Mouse (Mus musculus) heart, embryonic 15.5 days (tissue): Measurements from ENCODE around the gene Pdk2. TPM values are rescaled to one million over a fixed set of nuclear protein-coding genes. Genes with fewer than 3 reads are reported as not detected.

Experiments
- ATAC-seq: fragments of 200-750 bp; cut with Nextera tagmentation; replicated peaks from 2 replicates; pipeline ENCODE4 v1.8.0; 2017; ENCODE audit warnings: low read depth, moderate TSS enrichment; ENCODE audit not compliant: insufficient number of reproducible peaks, insufficient read depth, low FRiP score
- H3K27ac ChIP-seq: fragments of 300-500 bp; sonication (generic); 2 replicates; pipeline ENCODE4 v1.5.1; 2015; ENCODE audit warnings: mild to moderate bottlenecking, inconsistent platforms
- H3K27me3 ChIP-seq: fragments of 300-500 bp; sonication (generic); 2 replicates; pipeline ENCODE4 v1.6.1; 2015; ENCODE audit warnings: inconsistent platforms
- H3K36me3 ChIP-seq: fragments of 300-500 bp; sonication (generic); 2 replicates; pipeline ENCODE4 v1.6.1; 2015; ENCODE audit warnings: mild to moderate bottlenecking, inconsistent platforms
- H3K4me1 ChIP-seq: fragments of 300-500 bp; sonication (generic); replicated peaks from 2 replicates; pipeline ENCODE4 v1.6.1; 2015; ENCODE audit warnings: inconsistent platforms
- H3K4me2 ChIP-seq: fragments of 300-500 bp; sonication (generic); 2 replicates; pipeline ENCODE4 v1.6.1; 2015; ENCODE audit warnings: inconsistent platforms, mild to moderate bottlenecking, moderate library complexity
- H3K4me3 ChIP-seq: fragments of 300-500 bp; sonication (generic); 2 replicates; pipeline ENCODE4 v1.5.1; 2015; ENCODE audit warnings: mild to moderate bottlenecking, inconsistent platforms
- H3K9ac ChIP-seq: fragments of 300-500 bp; sonication (generic); 2 replicates; pipeline ENCODE4 v1.6.1; 2015; ENCODE audit warnings: mild to moderate bottlenecking, inconsistent platforms
- H3K9me3 ChIP-seq: fragments of 300-500 bp; sonication (generic); replicated peaks from 2 replicates; pipeline ENCODE4 v1.6.1; 2016; ENCODE audit warnings: inconsistent platforms
- WGBS: fragments of 180-500 bp; shearing (Covaris S2); methylation state at CpG from one replicate; pipeline ENCODE4 v1.1.7; 2015; ENCODE audit warnings: mixed read lengths; 5-methylcytosine and 5-hydroxymethylcytosine counted together
- polyA plus RNA-seq: library from polyadenylated mRNA; unstranded; fragments of >200 nt; fragmentation: Nextera tagmentation; extraction: Ambion mirVana; gene quantifications from 2 replicates; pipeline ENCODE4 v1.2.1, GENCODE M21; 2015

Pdk2 gene
- polyA plus RNA-seq, 1 experiment from 2014 or later, result 114 TPM

DNA sequence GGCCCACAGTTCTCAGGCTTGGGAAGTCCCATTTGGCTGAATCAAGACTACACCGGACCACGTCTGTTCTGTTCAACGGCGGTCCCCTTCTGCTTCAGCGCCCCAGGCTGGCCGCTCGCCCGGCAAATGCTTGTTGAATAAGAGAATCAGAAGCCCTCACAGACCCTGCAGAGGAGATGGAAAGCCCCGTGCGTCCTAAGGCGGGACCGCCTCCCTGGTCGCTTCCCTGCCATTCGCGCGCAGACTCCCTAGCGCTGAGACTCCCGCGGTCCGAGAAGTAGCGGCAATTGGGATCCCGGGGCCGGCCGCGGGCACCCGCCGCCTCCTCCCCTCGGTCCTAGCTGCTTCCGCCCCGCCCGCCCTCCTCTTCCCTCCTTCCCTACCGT is 31.5 kb downstream of the Pdk2 start, which contains the start of gene Samd14:
Gene Samd14, plus strand, starts transcription at position 251 of the 386 bp plus-strand sequence.
- Histone ChIP-seq H3K9ac (peak within 1 kb of the TSS; percentile 74), H3K27me3 (no peaks in the 10 kb centered on the region), H3K36me3 (peaks cover 12% of the 10 kb centered on the region; the same call in 1 of the 2 replicates), H3K4me1 (peaks cover 49% of the 10 kb centered on the region), H3K4me3 (peak within 1 kb of the TSS; percentile 67), H3K4me2 (peak within 1 kb of the TSS; percentile 91), H3K27ac (peak within 1 kb of the TSS; percentile 80), H3K9me3 (no peaks in the 10 kb centered on the region)
- peak; percentile 70 for ATAC-seq
- WGBS, result under 1% methylated on average over 32 of the region's 32 CpGs

DNA sequence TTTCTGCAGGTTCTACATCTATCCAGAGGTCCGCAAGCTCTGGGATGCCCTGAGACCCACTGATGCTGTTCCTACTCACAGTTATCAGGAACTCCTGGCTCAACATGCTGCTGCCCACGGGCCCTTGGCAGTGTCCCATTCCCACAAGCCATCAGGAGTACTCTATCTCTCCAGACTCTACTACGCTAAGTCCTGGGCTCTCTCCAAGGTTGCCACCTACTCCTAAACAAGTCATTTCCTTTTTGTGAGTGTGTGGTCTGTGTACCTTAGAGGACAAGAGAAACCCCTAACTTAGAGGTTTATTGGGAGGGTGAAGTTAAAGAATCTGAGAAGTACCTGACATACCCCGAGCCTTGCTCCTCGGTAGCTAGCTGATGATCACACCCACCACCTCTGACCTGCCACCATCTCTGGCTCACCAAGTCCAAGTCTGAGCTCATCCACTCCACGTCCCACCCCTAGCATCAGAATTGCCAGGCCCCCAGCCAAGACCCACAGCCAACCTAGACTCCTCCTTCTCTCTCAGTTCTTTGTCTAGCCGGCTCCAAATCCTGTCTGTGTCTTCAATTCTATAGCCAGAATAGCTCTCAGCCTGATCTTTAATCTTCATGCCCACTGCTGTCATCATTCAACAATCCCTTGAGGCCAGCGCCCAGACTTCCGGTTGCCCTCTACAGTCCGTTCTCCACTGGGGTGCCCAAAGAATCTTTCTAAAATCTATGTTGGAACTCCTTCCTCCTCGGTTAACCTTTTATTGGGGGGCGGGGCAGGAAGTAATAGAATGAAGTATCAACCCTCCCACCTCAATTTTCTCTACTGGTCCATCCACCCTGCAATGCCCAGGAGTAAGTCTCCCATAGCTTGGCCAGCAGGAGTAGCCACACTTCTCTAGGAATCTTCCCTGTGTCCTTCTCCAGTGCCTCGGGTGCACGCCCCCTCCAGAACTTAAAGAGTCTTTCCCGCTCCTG is 32.2 kb downstream of the Pdk2 start:
- H3K4me1 ChIP-seq, result peaks cover 53% of the 10 kb centered on the region
- peak overlapping the region; percentile 74 for H3K9ac ChIP-seq
- H3K36me3 ChIP-seq, result peaks cover 15% of the 10 kb centered on the region; the same call in 1 of the 2 replicates
- peak overlapping the region; percentile 67 for H3K4me3 ChIP-seq
- 27% methylated on average over 15 of the region's 15 CpGs for WGBS
- no peaks in the 10 kb centered on the region for H3K27me3 ChIP-seq
- H3K27ac ChIP-seq, result peak overlapping the region; percentile 80
- H3K4me2 ChIP-seq, result peak overlapping the region; percentile 91
- ATAC-seq, result peak; percentile 2; the same call in 1 of the 2 replicates
- H3K9me3 ChIP-seq, result no peaks in the 10 kb centered on the region

DNA sequence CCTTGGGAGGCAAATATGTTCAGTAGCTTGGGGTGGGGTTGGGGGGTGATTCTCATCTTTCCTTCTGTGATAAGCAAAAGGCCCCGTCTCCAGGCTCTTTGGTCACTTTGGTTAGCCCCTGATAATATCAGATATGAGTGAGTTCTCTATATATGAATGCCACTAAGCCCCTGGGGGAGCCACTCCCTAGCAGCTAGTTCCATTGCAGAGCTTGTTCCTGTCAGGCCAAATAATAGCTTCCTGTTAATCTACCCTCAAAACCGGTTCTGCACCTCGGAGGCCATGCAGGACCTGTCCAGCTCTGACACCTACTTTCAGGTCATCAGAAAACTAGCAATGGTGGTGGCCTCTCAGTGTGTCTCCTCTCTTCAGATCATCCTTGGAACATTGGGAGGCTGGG is 33.7 kb downstream of the Pdk2 start:
- H3K9me3 ChIP-seq, result no peaks in the 10 kb centered on the region
- no peak overlapping the region for H3K4me3 ChIP-seq
- H3K27ac ChIP-seq, result no peak overlapping the region
- H3K9ac ChIP-seq, result no peak overlapping the region
- peaks cover 52% of the 10 kb centered on the region for H3K4me1 ChIP-seq
- H3K36me3 ChIP-seq, result peaks cover 27% of the 10 kb centered on the region
- H3K27me3 ChIP-seq, result no peaks in the 10 kb centered on the region
- ATAC-seq, result no peak
- 47% methylated on average over 3 of the region's 3 CpGs for WGBS
- H3K4me2 ChIP-seq, result peak overlapping the region; percentile 73; the same call in 1 of the 2 replicates

DNA sequence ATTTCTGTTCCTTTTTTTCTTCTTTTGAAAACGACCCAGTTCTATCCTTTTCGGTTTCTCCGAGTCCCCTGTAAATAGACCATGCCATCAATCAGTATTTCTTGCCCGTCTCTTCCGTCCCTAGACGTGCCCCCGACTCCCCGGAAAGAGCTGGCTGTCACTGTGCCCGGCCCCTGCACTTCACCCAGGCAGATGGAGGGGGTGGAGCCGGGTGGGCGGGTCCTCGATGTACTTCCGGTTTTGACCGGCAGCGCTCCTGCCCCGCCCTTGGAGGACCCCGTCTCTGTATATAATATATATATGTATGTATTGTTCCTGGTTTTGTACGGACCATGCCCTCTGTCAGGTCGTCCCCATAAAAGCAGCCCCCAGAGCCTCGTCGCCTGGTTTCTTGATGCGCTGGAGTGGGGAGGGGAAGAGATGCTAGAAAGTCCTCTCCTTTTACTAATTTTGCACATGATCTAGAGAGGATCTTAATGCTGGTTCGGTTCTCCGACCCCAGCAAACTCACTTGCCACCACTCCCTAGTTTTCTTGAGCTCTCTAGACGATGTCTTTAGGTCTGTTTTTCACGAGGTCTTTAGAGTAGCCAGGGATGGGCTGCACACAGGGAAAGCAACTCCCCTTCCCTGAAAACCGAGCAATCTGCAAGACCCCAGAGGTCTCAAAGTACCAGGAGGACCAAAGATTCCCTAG is 34.5 kb downstream of the Pdk2 start:
- peak overlapping the region; percentile 52 for H3K9ac ChIP-seq
- H3K27ac ChIP-seq, result peak overlapping the region; percentile 62
- WGBS, result 1% methylated on average over 27 of the region's 27 CpGs
- no peaks in the 10 kb centered on the region for H3K27me3 ChIP-seq
- peak overlapping the region; percentile 50 for H3K4me3 ChIP-seq
- peak overlapping the region; percentile 73 for H3K4me2 ChIP-seq
- no peaks in the 10 kb centered on the region for H3K9me3 ChIP-seq
- ATAC-seq, result peak; percentile 54
- H3K36me3 ChIP-seq, result peaks cover 34% of the 10 kb centered on the region
- H3K4me1 ChIP-seq, result peaks cover 47% of the 10 kb centered on the region

DNA sequence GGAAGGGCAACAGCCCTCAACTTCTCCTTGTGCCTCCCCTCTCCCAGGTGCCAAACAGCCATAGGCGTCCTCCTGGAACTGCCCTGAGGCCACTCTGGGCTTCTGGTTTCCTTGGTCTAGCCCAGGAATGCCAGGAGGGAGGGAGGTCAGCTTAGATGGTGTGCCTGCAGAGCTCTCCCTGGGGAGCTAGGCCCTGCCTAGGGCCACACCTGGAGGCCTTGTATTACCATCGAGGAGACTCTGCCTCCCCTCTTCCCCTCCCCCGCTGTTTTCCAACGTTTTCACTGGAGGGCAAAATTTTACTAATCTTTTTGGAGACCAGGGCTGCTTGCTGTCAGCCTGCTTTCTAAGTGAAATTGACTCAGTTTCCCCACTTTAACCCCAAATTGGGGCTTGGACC is 35.1 kb downstream of the Pdk2 start:
- H3K27ac ChIP-seq, result peak overlapping the region; percentile 59
- H3K9ac ChIP-seq, result 0 out of 2 replicates have a peak overlapping the region, but pooled peaks have one; percentile 27
- peak overlapping the region; percentile 73 for H3K4me2 ChIP-seq
- peak overlapping the region; percentile 50 for H3K4me3 ChIP-seq
- 31% methylated on average over 4 of the region's 4 CpGs for WGBS
- no peaks in the 10 kb centered on the region for H3K27me3 ChIP-seq
- no peaks in the 10 kb centered on the region for H3K9me3 ChIP-seq
- ATAC-seq, result no peak
- H3K4me1 ChIP-seq, result peaks cover 47% of the 10 kb centered on the region
- peaks cover 38% of the 10 kb centered on the region for H3K36me3 ChIP-seq

DNA sequence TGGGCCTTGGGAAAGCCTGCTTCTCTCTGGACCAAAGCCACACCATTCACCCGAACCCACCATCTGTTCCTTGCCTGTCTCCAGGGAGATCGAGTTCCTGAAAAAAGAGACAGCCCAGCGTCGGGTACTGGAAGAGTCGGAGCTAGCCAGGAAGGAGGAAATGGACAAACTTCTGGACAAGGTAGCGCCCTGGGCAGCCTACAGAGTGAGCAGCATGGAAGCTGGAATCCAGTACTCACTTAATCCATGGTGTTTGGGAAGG is 36.3 kb downstream of the Pdk2 start:
- Histone ChIP-seq H3K9me3 (no peaks in the 10 kb centered on the region), H3K9ac (no peak overlapping the region), H3K27ac (no peak overlapping the region), H3K36me3 (peaks cover 46% of the 10 kb centered on the region), H3K4me3 (no peak overlapping the region), H3K4me1 (peaks cover 52% of the 10 kb centered on the region), H3K4me2 (no peak overlapping the region), H3K27me3 (no peaks in the 10 kb centered on the region)
- WGBS, result 58% methylated on average over 6 of the region's 6 CpGs
- no peak for ATAC-seq

DNA sequence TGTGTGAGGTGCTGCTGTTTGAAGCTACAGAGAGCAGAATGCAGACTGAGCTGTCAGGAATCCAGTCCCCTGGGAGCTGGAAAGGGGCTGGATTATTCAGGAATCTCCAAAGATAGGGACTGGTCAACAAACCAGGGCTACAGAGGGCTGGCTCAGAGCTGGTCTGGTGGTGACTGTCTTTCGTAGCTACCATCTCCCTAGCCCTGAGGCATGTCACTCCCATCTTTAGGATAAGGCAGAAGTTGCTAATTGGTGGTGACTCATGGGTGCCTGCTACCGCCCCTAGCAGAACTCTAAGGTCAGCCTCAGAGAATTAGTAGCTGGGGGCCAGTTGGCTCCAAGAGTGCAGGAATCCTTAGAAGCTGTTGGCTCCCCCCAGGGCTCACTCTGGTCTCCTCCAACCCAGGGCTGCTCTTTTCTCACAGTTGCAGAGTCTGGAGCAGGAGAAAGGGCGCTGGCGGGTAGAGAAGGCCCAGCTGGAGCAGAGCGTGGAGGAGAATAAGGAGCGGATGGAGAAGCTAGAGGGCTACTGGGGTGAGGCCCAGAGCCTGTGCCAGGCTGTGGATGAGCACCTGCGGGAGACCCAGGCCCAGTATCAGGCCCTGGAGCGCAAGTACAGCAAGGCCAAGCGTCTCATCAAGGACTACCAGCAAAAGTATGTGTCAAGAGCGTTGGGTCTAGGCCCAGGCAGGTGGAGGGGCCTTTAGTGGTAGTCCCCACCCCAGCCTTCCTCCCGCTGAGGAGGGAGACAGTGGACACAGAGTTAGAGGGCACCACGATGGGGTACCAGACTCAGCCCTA is 36.8 kb downstream of the Pdk2 start:
- Histone ChIP-seq H3K36me3 (peaks cover 51% of the 10 kb centered on the region), H3K27ac (peak overlapping the region; percentile 41; the same call in 1 of the 2 replicates), H3K4me3 (no peak overlapping the region), H3K4me2 (no peak overlapping the region), H3K4me1 (peaks cover 52% of the 10 kb centered on the region), H3K9me3 (no peaks in the 10 kb centered on the region), H3K27me3 (no peaks in the 10 kb centered on the region), H3K9ac (no peak overlapping the region)
- no peak for ATAC-seq
- 74% methylated on average over 12 of the region's 12 CpGs for WGBS

DNA sequence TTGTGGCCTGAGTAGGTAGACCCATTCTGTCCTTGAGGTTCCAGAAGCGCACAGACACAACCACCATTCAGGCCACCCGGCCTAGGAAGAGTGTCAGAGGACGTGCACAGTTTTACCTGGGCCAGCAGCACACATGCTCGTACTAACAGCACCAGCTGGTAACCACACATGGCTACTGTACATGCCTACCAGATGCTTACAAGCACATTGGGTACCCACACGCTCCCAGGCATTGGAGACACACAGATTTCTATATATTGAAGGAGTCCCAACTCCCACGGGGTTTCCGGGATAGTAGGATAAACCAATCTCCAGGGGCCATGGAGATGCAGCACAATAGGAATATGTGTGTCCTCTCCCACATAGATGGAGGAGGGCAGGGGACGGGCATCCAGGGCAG is 38.4 kb downstream of the Pdk2 start:
- Histone ChIP-seq H3K27me3 (no peaks in the 10 kb centered on the region), H3K9me3 (no peaks in the 10 kb centered on the region), H3K36me3 (peaks cover 65% of the 10 kb centered on the region), H3K9ac (no peak overlapping the region), H3K4me1 (peaks cover 50% of the 10 kb centered on the region), H3K4me3 (no peak overlapping the region), H3K4me2 (no peak overlapping the region), H3K27ac (no peak overlapping the region)
- 91% methylated on average over 8 of the region's 8 CpGs for WGBS
- no peak for ATAC-seq

DNA sequence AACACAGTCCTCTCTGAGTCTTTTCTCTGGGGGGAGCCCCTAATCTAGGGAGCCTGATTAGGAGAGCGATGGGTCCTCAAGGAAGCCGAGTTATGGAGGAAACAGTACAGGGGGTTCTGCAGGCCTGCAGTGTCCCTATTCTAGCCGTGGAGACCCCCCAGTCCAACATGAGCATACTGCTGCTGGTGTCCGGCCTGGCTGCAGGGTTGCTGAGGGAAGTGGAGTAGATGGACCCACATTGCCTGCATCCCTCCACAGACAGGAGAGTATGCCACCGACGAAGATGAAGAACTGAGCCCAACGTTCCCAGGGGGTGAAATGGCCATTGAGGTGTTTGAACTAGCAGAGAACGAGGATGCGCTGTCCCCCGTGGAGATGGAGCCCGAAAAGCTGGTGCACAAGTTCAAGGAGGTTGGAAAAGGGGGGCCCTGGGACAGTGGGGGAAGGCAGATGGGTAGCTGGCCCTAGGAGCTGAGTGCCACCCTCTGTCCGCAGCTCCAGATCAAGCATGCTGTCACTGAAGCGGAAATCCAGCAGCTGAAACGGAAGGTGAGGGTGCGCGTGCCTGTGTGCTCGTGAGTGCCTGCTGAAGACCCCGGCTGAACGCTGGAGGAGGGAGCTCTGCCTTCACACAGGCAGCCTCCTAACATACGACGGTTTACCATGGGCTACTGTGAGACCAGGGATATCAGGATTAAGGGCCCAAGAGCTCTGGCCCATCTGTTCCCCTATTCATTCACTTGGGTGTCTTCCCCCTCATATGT is 39.4 kb downstream of the Pdk2 start:
- Histone ChIP-seq H3K4me1 (peaks cover 51% of the 10 kb centered on the region), H3K27ac (no peak overlapping the region), H3K9me3 (no peaks in the 10 kb centered on the region), H3K36me3 (peaks cover 75% of the 10 kb centered on the region), H3K4me3 (no peak overlapping the region), H3K9ac (no peak overlapping the region), H3K4me2 (no peak overlapping the region), H3K27me3 (no peaks in the 10 kb centered on the region)
- WGBS, result 84% methylated on average over 21 of the region's 21 CpGs
- no peak for ATAC-seq

DNA sequence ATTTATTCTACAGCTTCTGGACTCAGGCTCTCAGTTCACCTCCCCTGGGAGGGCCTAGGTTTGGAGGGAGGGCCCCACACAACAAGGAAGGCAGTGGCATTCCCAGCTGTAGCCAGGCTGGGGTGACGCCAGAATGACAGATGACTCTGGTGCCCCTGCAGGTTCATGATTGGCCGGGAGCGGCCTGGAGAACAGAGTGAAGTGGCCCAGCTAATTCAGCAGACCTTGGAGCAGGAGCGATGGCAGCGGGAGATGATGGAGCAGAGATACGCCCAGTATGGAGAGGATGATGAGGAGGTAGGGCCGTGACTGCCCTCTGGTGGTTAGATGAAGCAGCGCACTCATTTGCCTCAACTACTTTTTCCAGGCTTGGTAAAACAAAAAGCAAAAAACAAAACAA is 40.1 kb downstream of the Pdk2 start:
- peak overlapping the region; percentile 14; the same call in 1 of the 2 replicates for H3K4me2 ChIP-seq
- peak; percentile 20 for ATAC-seq
- H3K9me3 ChIP-seq, result no peaks in the 10 kb centered on the region
- H3K9ac ChIP-seq, result no peak overlapping the region
- H3K4me1 ChIP-seq, result peaks cover 51% of the 10 kb centered on the region
- H3K27me3 ChIP-seq, result no peaks in the 10 kb centered on the region
- no peak overlapping the region for H3K4me3 ChIP-seq
- WGBS, result 8% methylated on average over 8 of the region's 8 CpGs
- H3K27ac ChIP-seq, result peak overlapping the region; percentile 56
- H3K36me3 ChIP-seq, result peaks cover 80% of the 10 kb centered on the region
